Mouse (Mus musculus) thymus, postnatal 4 days (tissue): Measurements from ENCODE around the gene Slc6a8.

Source experiments
- DNase-seq: peaks from one replicate; pipeline ENCODE4 v3.0.0; 2021

The Slc6a8 gene

GRCm38 (mm10) chrX:73685629-73686028, 12.7 kb downstream of the Slc6a8 start:
- DNase-seq: no peak

DNA sequence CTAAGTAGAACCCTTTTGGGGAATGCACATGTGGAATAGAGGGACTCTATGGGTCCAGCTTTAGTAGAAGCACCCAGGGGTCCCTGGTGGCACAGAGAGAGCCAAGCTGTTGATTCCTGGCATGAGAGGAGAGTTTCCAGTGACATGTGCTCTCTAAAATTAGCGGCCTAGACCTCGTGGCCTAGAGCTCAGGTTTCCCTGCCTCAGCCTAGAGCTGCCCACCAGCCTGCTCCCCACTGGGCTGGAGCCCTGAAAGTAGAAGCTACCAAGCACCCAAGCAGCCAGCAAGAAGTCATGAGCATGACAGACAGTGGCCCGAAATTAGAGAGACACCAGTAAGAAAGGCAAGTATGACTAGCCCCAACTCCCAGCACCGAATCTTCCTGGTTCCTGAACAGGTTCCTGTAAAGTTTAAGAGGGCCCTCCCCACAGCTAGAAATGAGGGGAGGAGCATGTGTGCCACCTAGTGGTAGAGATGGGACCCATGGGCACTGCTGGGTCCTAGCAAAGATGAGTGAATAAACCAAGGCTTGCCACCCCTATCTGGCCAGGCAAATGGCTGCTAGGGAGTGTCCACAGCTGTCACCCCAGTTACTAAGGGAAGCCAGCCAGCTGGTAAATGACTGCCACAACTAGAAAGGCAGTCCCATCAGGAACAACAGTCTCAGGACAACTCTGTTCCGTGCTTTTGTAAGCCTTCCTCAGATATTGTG, 18.1 kb downstream of the Slc6a8 start:
- DNase-seq: peak; percentile 67

- DNase-seq: peak; percentile 32
These were observed 27.5 kb downstream of the Slc6a8 start for GRCm38 (mm10) chrX:73700472-73700871.

DNA sequence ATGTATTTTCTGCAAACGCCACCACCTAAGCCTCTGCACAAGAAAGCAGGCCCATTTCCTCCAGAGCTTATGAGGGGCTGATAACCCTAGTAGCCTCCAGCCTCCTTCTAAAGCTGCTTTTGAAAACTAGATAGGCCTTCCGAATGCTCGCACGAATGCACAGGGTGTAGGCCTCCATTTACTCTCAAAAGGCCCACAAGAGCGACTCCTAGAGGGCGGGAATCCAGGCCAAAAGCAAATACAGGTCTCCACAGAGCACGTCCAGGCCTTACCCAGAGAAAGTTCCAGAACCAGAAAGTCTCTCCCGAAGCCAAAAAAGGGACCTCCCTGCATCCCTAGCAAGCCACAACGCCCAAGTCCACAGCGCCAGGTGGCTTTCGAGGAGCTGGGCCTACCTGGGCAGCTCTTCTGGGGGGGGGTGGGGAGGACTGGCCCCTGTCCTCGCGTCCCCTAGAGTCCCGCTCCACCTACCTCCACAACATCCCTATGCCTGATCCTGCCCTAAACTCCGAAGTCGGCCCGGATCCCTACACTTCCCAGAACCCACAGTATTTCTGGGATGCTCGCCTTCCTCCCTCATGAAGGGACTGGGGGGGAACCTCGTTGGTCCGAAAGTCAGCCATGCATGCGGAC, 42.6 kb downstream of the Slc6a8 start:
- DNase-seq: peak; percentile 59

- DNase-seq: peak; percentile 96
These were observed 43.2 kb downstream of the Slc6a8 start, which contains the start of the genes Bcap31 and Abcd1 for GRCm38 (mm10) chrX:73716109-73716661. Gene Bcap31 (minus strand): TSS chrX:73716175. Gene Abcd1 (plus strand): TSS chrX:73716597.

- peak; percentile 41 for DNase-seq
These were observed 44.0 kb downstream of the Slc6a8 start for GRCm38 (mm10) chrX:73716709-73717545.

GRCm38 (mm10) chrX:73717667-73718066, 44.7 kb downstream of the Slc6a8 start:
- DNase-seq: peak; percentile 51

DNA sequence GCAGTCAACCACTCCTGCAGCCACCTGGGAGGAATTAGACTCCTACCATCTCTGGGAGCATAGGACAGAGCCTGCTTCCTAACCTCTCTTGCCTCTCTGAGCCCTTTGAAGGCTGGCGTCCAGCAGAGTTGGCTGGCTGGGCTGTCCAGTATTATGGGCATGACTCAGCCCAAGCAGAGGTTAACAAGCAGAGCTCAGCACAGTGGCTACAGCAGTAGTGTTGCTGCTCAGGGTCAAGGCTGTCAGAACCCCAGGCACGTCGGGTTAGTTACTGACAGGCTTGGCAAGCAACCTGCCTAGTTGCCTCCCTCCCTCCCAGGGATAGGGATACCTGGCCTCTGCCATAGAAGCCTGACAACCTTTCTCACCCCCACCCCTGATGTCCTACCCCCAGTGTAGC, 45.3 kb downstream of the Slc6a8 start:
- DNase-seq: no peak

DNA sequence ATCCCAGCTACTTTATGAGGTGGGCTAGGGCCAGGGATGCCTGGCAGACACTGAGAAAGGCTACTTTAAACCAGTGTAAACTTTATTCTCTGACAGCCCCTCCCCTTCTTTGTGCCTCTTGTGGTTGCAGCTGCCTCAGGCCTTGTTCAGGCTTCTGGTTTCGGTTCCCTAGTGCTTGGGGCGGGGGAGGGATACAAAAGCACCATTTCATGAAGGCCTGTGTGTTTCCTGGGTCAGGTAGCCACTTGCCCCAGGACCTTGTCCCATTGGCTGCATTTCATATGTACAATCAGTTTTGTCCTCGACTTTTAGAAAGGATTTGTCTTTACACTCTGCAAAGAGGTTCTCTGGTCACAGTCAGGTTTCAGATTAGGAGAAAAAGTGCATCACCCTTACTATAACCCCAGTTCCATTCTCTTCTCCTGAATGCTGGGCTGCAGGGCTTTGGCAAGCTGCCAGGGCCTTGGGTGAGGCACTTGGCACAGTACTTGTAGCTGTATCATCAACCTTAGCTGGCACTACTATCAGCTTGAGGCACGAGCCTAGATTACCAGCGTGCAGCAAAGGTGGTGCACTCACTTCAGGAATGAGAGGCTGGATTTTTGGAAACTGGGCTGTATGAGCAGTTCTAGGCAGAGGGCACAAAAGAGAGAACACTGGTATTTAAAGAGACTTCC, 45.9 kb downstream of the Slc6a8 start:
- peak; percentile 50 for DNase-seq

DNA sequence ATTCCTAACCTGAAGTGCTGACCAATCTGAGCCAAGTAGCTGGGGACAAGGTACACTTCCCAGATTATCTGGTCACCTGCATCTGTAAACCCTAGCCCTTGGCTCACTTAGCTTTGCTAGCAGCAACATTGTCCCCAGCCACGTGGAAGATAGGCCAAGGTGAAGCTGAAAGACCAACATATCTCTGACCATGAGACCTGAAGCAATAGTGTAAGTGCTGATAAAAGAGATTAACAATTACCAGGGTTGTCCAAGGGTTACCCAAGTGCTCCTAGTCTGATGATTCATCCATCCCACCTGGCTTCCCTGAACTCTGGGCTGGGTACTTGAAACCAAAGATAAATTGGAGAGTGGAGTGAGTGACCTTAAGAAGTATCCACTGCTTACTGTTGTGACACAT, 58.0 kb downstream of the Slc6a8 start:
- no peak for DNase-seq
